Mouse (Mus musculus): ENCODE data around the gene Rpe. TPM values are rescaled to one million over a fixed set of nuclear protein-coding genes. Genes with fewer than 3 reads are reported as not detected.
A peak's percentile ranks its signal among the peaks of the same experiment; 100 is the strongest.
"Not testable (repeated sequence)": the region's sequence is repeated elsewhere in the genome, so short reads cannot be mapped to it uniquely, and the experiment has no call there.

Rpe gene
- polyA plus RNA-seq, 1 experiment from 2014 or later: 60.6 TPM

DNA sequence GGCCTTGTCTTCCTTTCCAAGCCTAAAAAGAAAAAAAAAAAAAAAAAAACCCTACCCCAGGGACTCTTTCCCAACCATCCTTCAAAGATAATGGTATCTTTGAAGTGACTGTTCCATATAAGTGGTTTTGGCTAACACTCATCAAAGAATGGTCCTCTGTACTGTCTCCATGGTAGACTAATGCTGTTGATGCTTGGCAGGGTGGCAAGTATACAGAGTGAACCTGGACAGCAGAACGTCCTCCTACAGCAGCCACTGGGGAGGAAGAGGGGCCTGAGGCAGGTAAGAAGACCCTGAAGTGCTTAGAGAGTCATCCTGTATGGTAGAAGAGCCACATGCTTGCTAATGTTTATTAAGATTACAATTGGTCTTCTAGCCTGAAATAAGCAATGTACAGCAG lies 8.3 kb upstream of the Rpe start:
- Histone ChIP-seq H3K27ac (ENCODE audit: low read depth, low read length) (no peak overlapping the region), H3K36me3 (ENCODE audit: control insufficient read depth, insufficient read depth, low read length) (no peaks in the 10 kb centered on the region), H3K27me3 (ENCODE audit: control insufficient read depth, insufficient read depth, low read length) (no peaks in the 10 kb centered on the region), H3K4me1 (ENCODE audit: control insufficient read depth, insufficient read depth, low read length) (no peaks in the 10 kb centered on the region), H3K9ac (ENCODE audit: low read length) (no peak overlapping the region), H3K9me3 (ENCODE audit: control insufficient read depth, low read length) (no peaks in the 10 kb centered on the region), H3K4me2 (no peak overlapping the region), H3K4me3 (ENCODE audit: low read depth, low read length) (no peak overlapping the region)
- 40% methylated on average over 1 of the region's 1 CpGs for WGBS
- no peak for DNase-seq (ENCODE audit: low spot score, missing footprints)
- no peak for ATAC-seq (ENCODE audit: low FRiP score)

DNA sequence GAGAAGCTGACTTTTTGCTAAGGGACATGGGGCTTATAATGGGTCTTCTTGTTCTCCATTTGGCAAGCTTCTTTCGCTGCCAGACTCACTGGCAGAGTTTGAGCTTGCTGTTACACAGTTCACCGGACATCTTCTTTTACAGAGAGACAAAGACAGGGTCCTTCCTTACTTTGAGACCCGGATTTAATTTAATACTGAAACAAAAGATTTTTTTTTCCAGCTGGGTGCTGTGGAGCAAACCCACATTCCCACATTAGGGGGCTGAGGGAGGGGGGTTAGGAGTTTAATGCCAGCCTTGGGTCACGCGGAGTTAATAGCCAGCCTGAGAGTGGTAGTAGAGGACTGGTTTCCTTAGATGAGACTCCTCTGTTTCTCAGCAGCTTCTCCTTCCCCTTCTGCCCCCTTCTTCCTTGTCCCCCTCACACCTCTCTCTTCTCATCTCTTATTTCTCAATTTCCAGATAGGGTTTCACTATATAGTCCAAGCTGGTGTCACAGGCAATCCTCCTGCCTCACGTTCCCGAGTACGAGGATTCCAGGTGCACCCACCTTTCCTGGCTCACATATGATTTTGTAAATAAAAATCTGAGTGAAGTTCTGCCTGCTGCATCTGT lies 7.7 kb upstream of the Rpe start:
- H3K36me3 ChIP-seq (ENCODE audit: control insufficient read depth, insufficient read depth, low read length): no peaks in the 10 kb centered on the region
- no peaks in the 10 kb centered on the region for H3K4me1 ChIP-seq (ENCODE audit: control insufficient read depth, insufficient read depth, low read length)
- H3K27ac ChIP-seq (ENCODE audit: low read depth, low read length): no peak overlapping the region
- no peak for ATAC-seq (ENCODE audit: low FRiP score)
- no peaks in the 10 kb centered on the region for H3K9me3 ChIP-seq (ENCODE audit: control insufficient read depth, low read length)
- no peak overlapping the region for H3K9ac ChIP-seq (ENCODE audit: low read length)
- H3K4me2 ChIP-seq: no peak overlapping the region
- no peaks in the 10 kb centered on the region for H3K27me3 ChIP-seq (ENCODE audit: control insufficient read depth, insufficient read depth, low read length)
- WGBS: 69% methylated on average over 8 of the region's 8 CpGs
- DNase-seq (ENCODE audit: low spot score, missing footprints): no peak
- no peak overlapping the region for H3K4me3 ChIP-seq (ENCODE audit: low read depth, low read length)

DNA sequence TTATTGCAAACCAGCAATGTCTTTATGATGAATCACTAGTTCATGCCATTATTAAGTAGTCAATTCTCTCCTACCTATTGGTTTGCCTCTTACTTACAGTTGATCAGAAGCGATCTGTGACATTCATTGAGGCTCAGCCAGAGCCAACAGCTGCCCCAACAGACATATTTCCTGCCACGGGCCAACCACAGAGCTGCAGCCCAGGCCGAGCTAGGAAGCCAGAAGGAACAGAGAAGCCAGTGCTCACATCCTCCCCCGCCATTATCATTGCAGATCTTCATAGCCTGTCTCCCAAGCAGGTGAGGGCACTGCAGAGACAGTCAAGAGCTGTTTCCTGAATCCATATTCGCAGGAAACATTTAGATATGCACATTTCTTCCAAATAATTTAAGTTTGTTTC lies 6.4 kb upstream of the Rpe start:
- ATAC-seq (ENCODE audit: low FRiP score): no peak
- no peak overlapping the region for H3K4me3 ChIP-seq (ENCODE audit: low read depth, low read length)
- WGBS: 76% methylated on average over 5 of the region's 5 CpGs
- no peak overlapping the region for H3K27ac ChIP-seq (ENCODE audit: low read depth, low read length)
- H3K4me1 ChIP-seq (ENCODE audit: control insufficient read depth, insufficient read depth, low read length): no peaks in the 10 kb centered on the region
- H3K4me2 ChIP-seq: no peak overlapping the region
- no peak overlapping the region for H3K9ac ChIP-seq (ENCODE audit: low read length)
- no peaks in the 10 kb centered on the region for H3K27me3 ChIP-seq (ENCODE audit: control insufficient read depth, insufficient read depth, low read length)
- no peaks in the 10 kb centered on the region for H3K9me3 ChIP-seq (ENCODE audit: control insufficient read depth, low read length)
- DNase-seq (ENCODE audit: low spot score, missing footprints): no peak
- no peaks in the 10 kb centered on the region for H3K36me3 ChIP-seq (ENCODE audit: control insufficient read depth, insufficient read depth, low read length)

DNA sequence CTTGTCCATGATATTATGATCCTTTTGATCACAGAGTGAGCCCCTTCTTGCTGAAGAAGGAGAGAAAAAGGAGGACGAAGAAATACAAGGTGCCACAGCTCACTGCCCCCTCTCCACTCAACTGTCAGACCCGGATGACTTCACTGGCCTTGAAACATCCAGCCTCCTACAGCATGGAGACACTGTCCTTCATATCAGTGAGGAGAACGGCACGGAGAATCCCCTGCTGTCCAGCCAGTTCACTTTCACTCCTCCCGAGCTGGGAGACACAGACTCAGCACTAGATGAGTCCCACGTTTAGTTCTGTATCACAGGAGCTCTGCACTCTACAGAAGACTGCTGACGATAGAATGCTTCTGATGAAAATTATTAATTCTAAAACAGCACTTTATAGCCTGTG lies 5.3 kb upstream of the Rpe start:
- H3K27ac ChIP-seq (ENCODE audit: low read depth, low read length): no peak overlapping the region
- no peak overlapping the region for H3K9ac ChIP-seq (ENCODE audit: low read length)
- ATAC-seq (ENCODE audit: low FRiP score) (no peak), DNase-seq (ENCODE audit: low spot score, missing footprints) (no peak)
- no peak overlapping the region for H3K4me3 ChIP-seq (ENCODE audit: low read depth, low read length)
- H3K36me3 ChIP-seq (ENCODE audit: control insufficient read depth, insufficient read depth, low read length): no peaks in the 10 kb centered on the region
- WGBS: 77% methylated on average over 7 of the region's 7 CpGs
- H3K4me1 ChIP-seq (ENCODE audit: control insufficient read depth, insufficient read depth, low read length): no peaks in the 10 kb centered on the region
- H3K27me3 ChIP-seq (ENCODE audit: control insufficient read depth, insufficient read depth, low read length): no peaks in the 10 kb centered on the region
- no peaks in the 10 kb centered on the region for H3K9me3 ChIP-seq (ENCODE audit: control insufficient read depth, low read length)
- H3K4me2 ChIP-seq: no peak overlapping the region

DNA sequence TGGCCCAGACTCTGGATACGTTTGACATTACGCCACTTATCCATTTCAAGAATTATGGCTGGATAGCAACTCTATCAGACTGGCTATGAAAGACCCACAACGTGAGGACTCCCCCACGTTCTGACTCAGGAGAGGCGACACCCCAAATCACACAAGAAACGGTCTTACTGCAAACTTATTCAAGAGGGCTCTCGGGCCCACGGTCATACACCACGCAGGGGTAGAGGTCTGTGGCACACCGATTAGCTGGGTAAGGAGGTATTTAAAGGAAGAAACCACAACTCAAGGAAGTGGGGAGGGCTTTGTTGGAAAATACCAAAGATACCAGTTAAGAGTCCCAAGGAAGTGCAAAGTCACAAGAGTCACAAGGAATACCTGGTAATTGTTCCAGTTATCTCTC lies 1.0 kb upstream of the Rpe start:
- not testable (repeated sequence) for DNase-seq (ENCODE audit: low spot score, missing footprints); ATAC-seq (ENCODE audit: low FRiP score)

DNA sequence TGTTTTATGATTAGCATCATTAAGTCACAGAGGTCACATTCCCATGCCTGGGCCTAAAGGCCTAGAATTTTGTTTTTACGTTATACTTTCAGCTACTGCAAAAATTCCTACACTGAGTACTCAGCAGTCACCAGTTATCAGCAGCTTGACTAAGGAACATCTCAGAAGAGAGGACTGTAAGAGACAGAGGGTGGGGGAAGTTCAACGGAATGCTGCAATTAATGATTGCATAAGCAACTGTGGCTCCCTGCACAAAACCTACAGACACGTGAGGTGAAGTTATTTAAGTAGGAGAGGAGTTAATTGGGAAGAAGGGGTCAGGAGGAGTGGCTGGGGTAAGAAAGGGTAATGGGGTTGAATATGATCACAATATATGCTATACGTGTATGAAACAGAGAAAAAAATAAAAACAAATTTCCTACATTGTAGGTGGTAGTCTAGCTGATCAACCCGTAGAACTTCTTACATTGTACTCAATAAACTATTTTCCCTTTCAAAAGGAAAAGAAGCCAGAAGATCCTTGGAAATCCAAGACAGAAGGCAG lies 410 bp upstream of the Rpe start:
- no peak overlapping the region for H3K9ac ChIP-seq (ENCODE audit: low read length)
- H3K4me2 ChIP-seq: peak overlapping the region; percentile 33; the same call in 1 of the 2 replicates
- DNase-seq (ENCODE audit: low spot score, missing footprints) (no peak), ATAC-seq (ENCODE audit: low FRiP score) (peak; percentile 47)
- H3K27ac ChIP-seq (ENCODE audit: low read depth, low read length): no peak overlapping the region
- peak overlapping the region; percentile 85 for H3K4me3 ChIP-seq (ENCODE audit: low read depth, low read length)
- 46% methylated on average over 5 of the region's 5 CpGs for WGBS
- no peaks in the 10 kb centered on the region for H3K36me3 ChIP-seq (ENCODE audit: control insufficient read depth, insufficient read depth, low read length)
- H3K4me1 ChIP-seq (ENCODE audit: control insufficient read depth, insufficient read depth, low read length): peaks cover 5% of the 10 kb centered on the region
- no peaks in the 10 kb centered on the region for H3K27me3 ChIP-seq (ENCODE audit: control insufficient read depth, insufficient read depth, low read length)
- H3K9me3 ChIP-seq (ENCODE audit: control insufficient read depth, low read length): no peaks in the 10 kb centered on the region

More for the DNA sequence above, 1.0 kb upstream of the Rpe start:
- H3K4me1 ChIP-seq (ENCODE audit: control insufficient read depth, insufficient read depth, low read length); H3K4me3 ChIP-seq (ENCODE audit: low read depth, low read length); H3K36me3 ChIP-seq (ENCODE audit: control insufficient read depth, insufficient read depth, low read length); H3K27me3 ChIP-seq (ENCODE audit: control insufficient read depth, insufficient read depth, low read length); H3K27ac ChIP-seq (ENCODE audit: low read depth, low read length); H3K9me3 ChIP-seq (ENCODE audit: control insufficient read depth, low read length); H3K4me2 ChIP-seq; H3K9ac ChIP-seq (ENCODE audit: low read length): not testable (repeated sequence)
- WGBS: 90% methylated on average over 10 of the region's 10 CpGs

DNA sequence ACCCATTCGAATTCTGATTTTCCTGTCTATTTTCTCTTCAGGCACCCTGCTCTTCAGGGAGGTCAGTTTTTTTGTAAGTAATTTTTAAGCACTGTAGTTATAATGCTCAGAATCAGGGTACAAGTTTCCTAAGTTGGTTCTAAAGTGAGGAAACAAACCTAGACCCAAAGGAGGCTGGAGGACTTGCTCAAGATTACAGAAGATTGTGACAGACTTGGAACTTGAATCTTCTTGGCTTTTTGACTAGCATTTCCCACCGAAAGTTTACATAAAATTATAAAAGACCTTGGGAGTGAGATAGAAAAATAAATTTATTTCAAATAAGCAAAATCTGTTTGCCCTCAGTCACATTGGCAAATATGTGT lies 927 bp downstream of the Rpe start:
- peak overlapping the region; percentile 79 for H3K9ac ChIP-seq (ENCODE audit: low read length)
- no peaks in the 10 kb centered on the region for H3K27me3 ChIP-seq (ENCODE audit: control insufficient read depth, insufficient read depth, low read length)
- peak overlapping the region; percentile 85 for H3K4me3 ChIP-seq (ENCODE audit: low read depth, low read length)
- ATAC-seq (ENCODE audit: low FRiP score) (no peak), DNase-seq (ENCODE audit: low spot score, missing footprints) (no peak)
- no peaks in the 10 kb centered on the region for H3K9me3 ChIP-seq (ENCODE audit: control insufficient read depth, low read length)
- no peaks in the 10 kb centered on the region for H3K36me3 ChIP-seq (ENCODE audit: control insufficient read depth, insufficient read depth, low read length)
- H3K4me2 ChIP-seq: peak overlapping the region; percentile 46
- WGBS: 39% methylated on average over 2 of the region's 2 CpGs
- H3K4me1 ChIP-seq (ENCODE audit: control insufficient read depth, insufficient read depth, low read length): peaks cover 5% of the 10 kb centered on the region
- H3K27ac ChIP-seq (ENCODE audit: low read depth, low read length): no peak overlapping the region

GRCm38 (mm10) chr1:66702623-66703345 lies 2.2 kb downstream of the Rpe start:
- ATAC-seq (ENCODE audit: low FRiP score): no peak
- peaks cover 5% of the 10 kb centered on the region for H3K4me1 ChIP-seq (ENCODE audit: control insufficient read depth, insufficient read depth, low read length)
- WGBS: 91% methylated on average over 4 of the region's 4 CpGs

GRCm38 (mm10) chr1:66704523-66704922 lies 3.9 kb downstream of the Rpe start:
- Histone ChIP-seq H3K4me1 (ENCODE audit: control insufficient read depth, insufficient read depth, low read length) (peaks cover 5% of the 10 kb centered on the region), H3K4me3 (ENCODE audit: low read depth, low read length) (no peak overlapping the region), H3K27me3 (ENCODE audit: control insufficient read depth, insufficient read depth, low read length) (no peaks in the 10 kb centered on the region), H3K4me2 (no peak overlapping the region), H3K9me3 (ENCODE audit: control insufficient read depth, low read length) (no peaks in the 10 kb centered on the region), H3K36me3 (ENCODE audit: control insufficient read depth, insufficient read depth, low read length) (peaks cover 2% of the 10 kb centered on the region; the same call in 1 of the 2 replicates), H3K9ac (ENCODE audit: low read length) (no peak overlapping the region), H3K27ac (ENCODE audit: low read depth, low read length) (no peak overlapping the region)
- ATAC-seq (ENCODE audit: low FRiP score): no peak
- WGBS: 76% methylated on average over 6 of the region's 6 CpGs
- no peak for DNase-seq (ENCODE audit: low spot score, missing footprints)

More at GRCm38 (mm10) chr1:66702623-66703345, 2.2 kb downstream of the Rpe start:
- no peak overlapping the region for H3K4me3 ChIP-seq (ENCODE audit: low read depth, low read length)
- no peaks in the 10 kb centered on the region for H3K27me3 ChIP-seq (ENCODE audit: control insufficient read depth, insufficient read depth, low read length)
- no peak overlapping the region for H3K4me2 ChIP-seq
- no peak overlapping the region for H3K9ac ChIP-seq (ENCODE audit: low read length)
- H3K36me3 ChIP-seq (ENCODE audit: control insufficient read depth, insufficient read depth, low read length): peaks cover 2% of the 10 kb centered on the region; the same call in 1 of the 2 replicates
- no peak overlapping the region for H3K27ac ChIP-seq (ENCODE audit: low read depth, low read length)
- H3K9me3 ChIP-seq (ENCODE audit: control insufficient read depth, low read length): no peaks in the 10 kb centered on the region
- no peak for DNase-seq (ENCODE audit: low spot score, missing footprints)

Data from midbrain, embryonic 11.5 days (tissue).